Mouse (Mus musculus) hindbrain, postnatal 0 days (tissue): ENCODE results near the gene Nexn. TPM values are rescaled to one million over a fixed set of nuclear protein-coding genes. Genes with fewer than 3 reads are reported as not detected.

Experiments used
- ATAC-seq: fragments of 200-750 bp; cut with Nextera tagmentation; 2 replicates; pipeline ENCODE4 v1.8.0; 2017; ENCODE audit warnings: mild to moderate bottlenecking, moderate TSS enrichment, moderate library complexity
- DNase-seq: peaks from one replicate; pipeline ENCODE4 v3.0.0-alpha.2; 2015; ENCODE audit warnings: low spot score
- H3K27ac ChIP-seq: fragments of 300-500 bp; sonication (generic); 2 replicates; pipeline ENCODE4 v1.5.1; 2014; ENCODE audit warnings: mild to moderate bottlenecking
- H3K27me3 ChIP-seq: fragments of 300-500 bp; sonication (generic); 2 replicates; pipeline ENCODE4 v1.6.1; 2014; ENCODE audit warnings: low read length, mixed read lengths; ENCODE audit not compliant: insufficient read depth
- H3K36me3 ChIP-seq: fragments of 300-500 bp; sonication (generic); 2 replicates; pipeline ENCODE4 v1.6.1; 2014; ENCODE audit warnings: low read length, mixed read lengths; ENCODE audit not compliant: insufficient read depth
- H3K4me1 ChIP-seq: fragments of 300-500 bp; sonication (generic); 2 replicates; pipeline ENCODE4 v1.6.1; 2014; ENCODE audit warnings: antibody characterized with exemption, low read length, mixed read lengths; ENCODE audit not compliant: insufficient read depth
- H3K4me2 ChIP-seq: fragments of 300-500 bp; sonication (generic); 2 replicates; pipeline ENCODE4 v1.6.1; 2014; ENCODE audit warnings: low read depth, mild to moderate bottlenecking, low read length, moderate library complexity, mixed read lengths
- H3K4me3 ChIP-seq: fragments of 300-500 bp; sonication (generic); 2 replicates; pipeline ENCODE4 v1.5.1; 2014; ENCODE audit warnings: low read length
- H3K9ac ChIP-seq: fragments of 300-500 bp; sonication (generic); replicated peaks from 2 replicates; pipeline ENCODE4 v1.6.1; 2014; ENCODE audit warnings: mild to moderate bottlenecking, low read length, moderate library complexity, mixed read lengths
- H3K9me3 ChIP-seq: fragments of 300-500 bp; sonication (generic); 2 replicates; pipeline ENCODE4 v1.6.1; 2016; ENCODE audit warnings: low read length, mixed read lengths
- CTCF ChIP-seq: IDR thresholded peaks from 2 replicates; pipeline ENCODE4 v1.5.1; 2016; ENCODE audit warnings: antibody characterized with exemption, control low read depth, low read depth
- WGBS: fragments of 180-500 bp; shearing (Covaris S2); extraction: QIAGEN DNeasy Blood & Tissue Kit; methylation state at CpG from one replicate; pipeline ENCODE4 v1.1.7; 2014; 5-methylcytosine and 5-hydroxymethylcytosine counted together
- polyA plus RNA-seq: library from polyadenylated mRNA; unstranded; fragments of >200 nt; fragmentation: Nextera tagmentation; extraction: Ambion mirVana; gene quantifications from 2 replicates; pipeline ENCODE4 v1.2.1, GENCODE M21; 2015
- total RNA-seq: library from RNA; depleted of rRNA; stranded (reverse); fragments of >200 nt; gene quantifications from 2 replicates; pipeline ENCODE4 v1.2.3, GENCODE M21; 2014

The Nexn gene
- total and polyA plus RNA-seq, 2 experiments from 2014 or later, result 0.37 to 2.5 TPM

- no peak for TF ChIP-seq CTCF
- peaks cover 30% of the 10 kb centered on the region; the same call in 1 of the 2 replicates for H3K36me3 ChIP-seq
- no peaks in the 10 kb centered on the region for H3K4me1 ChIP-seq
- WGBS, result 45% methylated on average over 3 of the region's 3 CpGs
- no peak overlapping the region for H3K27ac ChIP-seq
- H3K9me3 ChIP-seq, result no peaks in the 10 kb centered on the region
- DNase-seq (no peak), ATAC-seq (no peak)
- no peaks in the 10 kb centered on the region for H3K27me3 ChIP-seq
- H3K9ac ChIP-seq, result no peak overlapping the region
- no peak overlapping the region for H3K4me2 ChIP-seq
- no peak overlapping the region for H3K4me3 ChIP-seq
Observed at GRCm38 (mm10) chr3:152282126-152282525, 16.0 kb upstream of the Nexn start.

DNA sequence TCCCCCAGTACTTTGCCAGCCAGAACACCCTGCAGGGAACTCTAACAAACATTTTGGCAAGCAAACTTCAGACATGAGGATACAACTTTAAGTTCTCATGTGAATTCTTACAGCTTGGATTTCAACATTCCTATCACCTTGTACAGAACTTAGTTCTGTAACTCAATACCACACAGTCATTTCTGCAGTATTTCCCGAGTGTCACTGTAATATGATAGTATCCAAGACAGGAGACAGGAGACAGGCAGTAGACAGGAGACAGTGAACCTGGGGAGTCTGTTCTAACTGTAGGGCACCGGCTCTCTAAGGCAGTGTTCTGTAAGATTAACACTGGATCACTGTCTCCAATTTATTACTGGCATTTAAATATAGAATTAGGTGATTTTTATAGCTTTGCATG, 12.3 kb upstream of the Nexn start:
- H3K27ac ChIP-seq, result no peak overlapping the region
- no peak overlapping the region for H3K4me2 ChIP-seq
- H3K9ac ChIP-seq, result no peak overlapping the region
- H3K27me3 ChIP-seq, result no peaks in the 10 kb centered on the region
- no peaks in the 10 kb centered on the region for H3K9me3 ChIP-seq
- H3K4me1 ChIP-seq, result no peaks in the 10 kb centered on the region
- peaks cover 36% of the 10 kb centered on the region for H3K36me3 ChIP-seq
- ATAC-seq (no peak), DNase-seq (no peak)
- H3K4me3 ChIP-seq, result no peak overlapping the region
- 82% methylated on average over 2 of the region's 2 CpGs for WGBS
- TF ChIP-seq CTCF, result no peak

- TF ChIP-seq CTCF, result no peak
- H3K9me3 ChIP-seq, result no peaks in the 10 kb centered on the region
- no peak for ATAC-seq
- H3K27me3 ChIP-seq, result no peaks in the 10 kb centered on the region
- no peaks in the 10 kb centered on the region for H3K4me1 ChIP-seq
- no peak for DNase-seq
- no peak overlapping the region for H3K27ac ChIP-seq
- no peak overlapping the region for H3K4me2 ChIP-seq
- no peak overlapping the region for H3K4me3 ChIP-seq
- H3K9ac ChIP-seq, result no peak overlapping the region
- WGBS, result 98% methylated on average over 2 of the region's 2 CpGs
- peaks cover 31% of the 10 kb centered on the region for H3K36me3 ChIP-seq
Observed at GRCm38 (mm10) chr3:152277912-152278311, 11.8 kb upstream of the Nexn start.

DNA sequence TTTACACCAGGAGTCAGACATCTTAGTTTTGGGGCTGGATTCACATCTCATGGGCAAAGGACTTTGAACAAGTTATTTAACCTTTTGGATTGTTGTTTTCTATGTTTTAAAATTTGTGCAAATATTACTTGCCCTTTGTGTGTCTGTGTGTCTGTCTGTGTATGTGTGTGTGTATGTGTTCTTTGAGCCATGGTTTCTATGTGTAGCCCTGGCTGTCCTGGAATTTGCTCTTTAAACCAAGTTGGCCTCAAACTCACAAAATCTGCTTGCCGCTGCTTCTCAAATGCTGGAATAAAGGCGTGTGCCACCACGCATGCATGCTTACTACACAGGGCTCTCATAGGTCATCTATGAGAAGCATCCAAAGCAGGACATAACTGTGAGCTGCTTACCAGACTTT, 10.8 kb upstream of the Nexn start:
- TF ChIP-seq CTCF, result no peak
- no peak overlapping the region for H3K4me2 ChIP-seq
- 96% methylated on average over 3 of the region's 3 CpGs for WGBS
- no peak for DNase-seq
- no peak overlapping the region for H3K4me3 ChIP-seq
- no peaks in the 10 kb centered on the region for H3K4me1 ChIP-seq
- H3K9ac ChIP-seq, result no peak overlapping the region
- no peaks in the 10 kb centered on the region for H3K27me3 ChIP-seq
- H3K36me3 ChIP-seq, result peaks cover 21% of the 10 kb centered on the region
- ATAC-seq, result no peak
- no peaks in the 10 kb centered on the region for H3K9me3 ChIP-seq
- no peak overlapping the region for H3K27ac ChIP-seq

GRCm38 (mm10) chr3:152275008-152275407, 8.9 kb upstream of the Nexn start:
- Histone ChIP-seq H3K4me3 (no peak overlapping the region), H3K27ac (no peak overlapping the region), H3K9ac (no peak overlapping the region), H3K9me3 (no peaks in the 10 kb centered on the region), H3K36me3 (peaks cover 12% of the 10 kb centered on the region), H3K4me2 (no peak overlapping the region), H3K4me1 (no peaks in the 10 kb centered on the region), H3K27me3 (no peaks in the 10 kb centered on the region)
- WGBS, result 63% methylated on average over 8 of the region's 8 CpGs
- DNase-seq (no peak), ATAC-seq (no peak)
- TF ChIP-seq CTCF, result no peak

DNA sequence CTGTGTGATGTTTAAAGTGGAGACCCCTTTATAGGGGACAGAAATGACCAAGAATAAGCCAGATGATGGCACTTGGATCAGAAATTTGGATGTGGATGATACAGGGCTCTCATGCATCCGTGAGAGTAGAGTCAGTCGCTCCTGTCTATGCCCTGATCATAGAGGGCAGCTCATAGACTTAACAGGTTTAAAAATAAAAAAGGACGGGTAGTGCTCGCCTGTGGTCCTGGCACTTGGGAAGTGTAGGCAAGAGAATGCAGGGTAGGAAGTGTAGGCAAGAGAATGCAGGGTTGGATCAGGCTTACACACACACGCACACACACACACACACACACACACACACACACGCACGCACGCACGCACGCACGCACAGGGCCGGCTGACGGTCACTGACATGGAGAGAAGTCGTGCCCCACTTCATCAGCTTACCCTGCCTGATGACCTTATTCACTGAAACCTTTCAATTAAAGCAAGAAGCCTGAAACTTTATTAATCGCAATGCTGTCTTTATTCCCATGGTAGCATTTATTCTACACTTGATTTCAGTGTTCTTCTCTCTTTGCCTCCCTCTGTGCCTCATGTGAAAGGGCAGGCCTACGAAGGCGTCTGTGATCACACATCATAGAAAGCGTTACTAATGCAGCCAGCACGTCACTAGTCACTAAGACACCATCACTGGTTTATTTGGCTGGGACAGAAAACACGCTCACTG, 7.0 kb upstream of the Nexn start:
- Histone ChIP-seq H3K36me3 (peaks cover 12% of the 10 kb centered on the region), H3K27me3 (no peaks in the 10 kb centered on the region), H3K9ac (no peak overlapping the region), H3K4me2 (no peak overlapping the region), H3K9me3 (no peaks in the 10 kb centered on the region), H3K27ac (no peak overlapping the region), H3K4me3 (no peak overlapping the region), H3K4me1 (no peaks in the 10 kb centered on the region)
- WGBS, result 67% methylated on average over 20 of the region's 20 CpGs
- no peak for DNase-seq
- no peak for ATAC-seq
- no peak for TF ChIP-seq CTCF

DNA sequence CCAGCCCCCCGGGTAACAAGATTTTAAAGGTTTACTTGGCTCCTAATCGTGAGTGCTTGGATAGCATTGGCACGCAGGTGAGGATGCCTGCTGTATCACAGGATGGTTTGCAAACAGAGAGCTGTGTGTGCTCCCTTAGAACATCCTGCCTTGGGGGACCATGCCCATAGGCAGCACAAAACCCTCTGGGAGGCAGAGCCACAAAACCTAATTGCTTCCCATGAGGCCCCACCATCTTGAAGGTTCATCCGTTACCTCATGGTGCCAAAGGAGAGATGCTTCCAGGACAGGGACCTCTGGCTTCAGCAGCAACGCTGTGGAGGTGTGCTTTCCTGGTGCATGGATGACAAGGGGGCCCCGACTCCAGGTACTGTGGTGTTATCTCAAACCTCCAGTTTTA, 5.7 kb upstream of the Nexn start:
- no peak for DNase-seq
- Histone ChIP-seq H3K27me3 (0 out of 2 replicates have a peak, but pooled peaks cover 1% of the 10 kb centered on the region), H3K4me2 (no peak overlapping the region), H3K27ac (no peak overlapping the region), H3K9me3 (no peaks in the 10 kb centered on the region), H3K36me3 (peaks cover 10% of the 10 kb centered on the region), H3K4me1 (no peaks in the 10 kb centered on the region), H3K9ac (no peak overlapping the region), H3K4me3 (no peak overlapping the region)
- WGBS, result 76% methylated on average over 6 of the region's 6 CpGs
- no peak for TF ChIP-seq CTCF
- no peak for ATAC-seq
